Mouse (Mus musculus): ENCODE data around the gene Sept4.

Gene Sept4

DNA sequence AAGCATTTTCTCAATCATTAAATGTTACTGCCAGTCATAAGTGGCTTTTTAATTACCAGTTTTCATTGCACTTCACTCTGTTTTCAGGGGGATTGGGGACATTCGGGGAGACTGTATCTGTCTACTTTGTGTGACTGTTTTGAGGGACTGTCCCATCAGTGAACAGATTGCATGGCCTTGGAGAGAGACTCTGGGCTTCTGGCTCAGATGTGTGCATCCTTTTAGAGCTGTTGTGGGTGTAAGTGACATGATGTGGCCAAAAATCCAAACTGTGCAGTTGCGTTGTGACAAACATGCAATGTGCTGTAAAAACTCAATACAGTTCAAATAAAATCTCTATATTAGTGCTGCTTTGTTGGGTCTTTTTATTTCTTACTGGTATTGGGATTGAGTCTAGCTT is 47.2 kb downstream of the Sept4 start:
- TF ChIP-seq CTCF (conservative IDR thresholded peaks at IDR 0.05; ENCODE audit: low read length) = no peak
- no peak for TF ChIP-seq NANOG (IDR thresholded peaks at IDR 0.05; ENCODE audit: borderline replicate concordance, low read length)
- TF ChIP-seq POU5F1 (IDR thresholded peaks at IDR 0.05; ENCODE audit: borderline replicate concordance, low read length) = no peak

GRCm38 (mm10) chr11:87616790-87617474 is 48.2 kb downstream of the Sept4 start, which contains the start of gene Hsf5:
Gene Hsf5, plus strand, starts transcription at chr11:87617164.
- TF ChIP-seq POU5F1 (IDR thresholded peaks at IDR 0.05; ENCODE audit: borderline replicate concordance, low read length) (no peak), NANOG (IDR thresholded peaks at IDR 0.05; ENCODE audit: borderline replicate concordance, low read length) (no peak), CTCF (conservative IDR thresholded peaks at IDR 0.05; ENCODE audit: low read length) (no peak)
- Histone ChIP-seq H3K4me3 (replicated peaks; ENCODE audit: low read length) (peak within 1 kb of the TSS; percentile 66), H3K36me3 (ENCODE audit: insufficient read depth, low read length) (peaks cover 49% of the 10 kb centered on the region), H3K4me1 (replicated peaks; ENCODE audit: low read depth, low read length) (peaks cover 6% of the 10 kb centered on the region; the same call in 1 of the 2 replicates), H3K27me3 (ENCODE audit: insufficient read depth, low read length) (peaks cover 38% of the 10 kb centered on the region), H3K9me3 (ENCODE audit: low read length) (0 out of 2 replicates have a peak, but pooled peaks cover 5% of the 10 kb centered on the region)

More for the DNA sequence above, 47.2 kb downstream of the Sept4 start:
- Histone ChIP-seq H3K4me1 (replicated peaks; ENCODE audit: low read depth, low read length) (peaks cover 6% of the 10 kb centered on the region; the same call in 1 of the 2 replicates), H3K9me3 (ENCODE audit: low read length) (0 out of 2 replicates have a peak, but pooled peaks cover 5% of the 10 kb centered on the region), H3K4me3 (replicated peaks; ENCODE audit: low read length) (no peak overlapping the region), H3K36me3 (ENCODE audit: insufficient read depth, low read length) (peaks cover 59% of the 10 kb centered on the region), H3K27me3 (ENCODE audit: insufficient read depth, low read length) (peaks cover 38% of the 10 kb centered on the region)

- no peak for TF ChIP-seq NANOG (IDR thresholded peaks at IDR 0.05; ENCODE audit: borderline replicate concordance, low read length)
- TF ChIP-seq POU5F1 (IDR thresholded peaks at IDR 0.05; ENCODE audit: borderline replicate concordance, low read length) = no peak
- no peak for TF ChIP-seq CTCF (conservative IDR thresholded peaks at IDR 0.05; ENCODE audit: low read length)
- H3K36me3 ChIP-seq (ENCODE audit: insufficient read depth, low read length) = peaks cover 42% of the 10 kb centered on the region
- peaks cover 38% of the 10 kb centered on the region for H3K27me3 ChIP-seq (ENCODE audit: insufficient read depth, low read length)
- 0 out of 2 replicates have a peak, but pooled peaks cover 5% of the 10 kb centered on the region for H3K9me3 ChIP-seq (ENCODE audit: low read length)
- H3K4me1 ChIP-seq (replicated peaks; ENCODE audit: low read depth, low read length) = peaks cover 9% of the 10 kb centered on the region
- peak overlapping the region; percentile 66 for H3K4me3 ChIP-seq (replicated peaks; ENCODE audit: low read length)
Measured at GRCm38 (mm10) chr11:87617606-87618005, 48.9 kb downstream of the Sept4 start.

DNA sequence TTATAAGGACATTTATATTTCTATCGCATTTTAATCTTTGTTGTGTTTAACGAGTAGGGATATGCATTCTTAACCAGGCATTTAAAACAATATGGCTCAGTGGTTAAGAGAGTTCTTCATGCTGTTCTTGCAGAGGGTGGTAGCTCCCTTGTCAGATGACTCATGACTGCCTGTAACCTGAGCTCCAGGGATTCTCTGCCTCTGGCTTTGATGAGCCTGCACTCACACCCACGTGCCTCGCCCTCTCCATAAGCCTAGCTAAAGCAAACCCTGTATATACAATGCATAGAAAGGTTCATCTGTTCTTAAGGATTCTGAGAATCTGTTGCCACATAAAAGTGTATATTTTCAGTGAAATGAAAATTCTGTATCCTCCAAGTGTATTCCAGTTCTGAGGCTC is 54.5 kb downstream of the Sept4 start:
- H3K4me1 ChIP-seq (replicated peaks; ENCODE audit: low read depth, low read length) = peaks cover 14% of the 10 kb centered on the region
- peaks cover 7% of the 10 kb centered on the region for H3K27me3 ChIP-seq (ENCODE audit: insufficient read depth, low read length)
- no peaks in the 10 kb centered on the region for H3K36me3 ChIP-seq (ENCODE audit: insufficient read depth, low read length)
- no peak overlapping the region for H3K4me3 ChIP-seq (replicated peaks; ENCODE audit: low read length)
- 0 out of 2 replicates have a peak, but pooled peaks cover 1% of the 10 kb centered on the region for H3K9me3 ChIP-seq (ENCODE audit: low read length)
- no peak for TF ChIP-seq POU5F1 (IDR thresholded peaks at IDR 0.05; ENCODE audit: borderline replicate concordance, low read length)
- no peak for TF ChIP-seq NANOG (IDR thresholded peaks at IDR 0.05; ENCODE audit: borderline replicate concordance, low read length)
- no peak for TF ChIP-seq CTCF (conservative IDR thresholded peaks at IDR 0.05; ENCODE audit: low read length)

DNA sequence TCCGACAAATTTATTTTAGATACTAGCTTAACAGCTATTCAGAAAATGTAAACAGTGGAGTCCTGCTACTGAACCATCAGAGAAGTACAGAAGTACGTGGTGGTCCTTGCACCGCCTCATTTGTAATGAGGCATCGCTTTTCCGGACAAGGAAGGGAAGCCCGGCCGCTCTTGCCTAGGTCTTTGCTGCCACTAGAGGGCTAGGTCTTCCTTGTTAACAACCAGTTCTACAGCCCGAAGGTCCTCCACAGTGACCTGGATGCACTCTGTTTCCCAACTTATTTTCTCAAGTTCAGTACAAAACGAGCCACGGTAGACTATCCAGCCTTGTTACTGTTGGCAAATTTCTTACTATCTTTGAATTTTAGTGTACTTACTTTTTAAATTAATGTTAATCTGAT is 61.2 kb downstream of the Sept4 start:
- Histone ChIP-seq H3K27me3 (ENCODE audit: insufficient read depth, low read length) (no peaks in the 10 kb centered on the region), H3K9me3 (ENCODE audit: low read length) (no peaks in the 10 kb centered on the region), H3K36me3 (ENCODE audit: insufficient read depth, low read length) (no peaks in the 10 kb centered on the region), H3K4me1 (replicated peaks; ENCODE audit: low read depth, low read length) (no peaks in the 10 kb centered on the region), H3K4me3 (replicated peaks; ENCODE audit: low read length) (no peak overlapping the region)
- TF ChIP-seq CTCF (conservative IDR thresholded peaks at IDR 0.05; ENCODE audit: low read length) (peak; percentile 52), NANOG (IDR thresholded peaks at IDR 0.05; ENCODE audit: borderline replicate concordance, low read length) (no peak)

DNA sequence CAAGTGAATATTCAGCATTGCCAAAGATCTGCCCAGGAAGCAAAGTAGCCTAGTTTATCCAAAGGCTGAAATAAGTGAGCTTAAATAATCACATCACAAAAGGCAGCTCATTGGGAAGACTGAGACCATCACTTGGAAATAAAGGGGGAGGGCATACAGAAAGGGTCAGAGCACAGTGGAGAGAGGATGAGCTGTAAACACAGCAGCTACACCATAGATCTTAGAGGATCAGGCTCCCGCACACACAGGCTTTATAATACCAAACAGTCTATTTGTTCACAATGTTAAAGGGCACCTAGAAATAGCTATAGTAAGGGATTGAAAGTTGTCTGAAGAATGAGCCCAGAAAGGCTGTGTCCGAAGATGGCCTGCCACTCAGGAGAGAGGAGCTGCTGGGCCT is 70.1 kb downstream of the Sept4 start:
- Histone ChIP-seq H3K4me1 (replicated peaks; ENCODE audit: low read depth, low read length) (0 out of 2 replicates have a peak, but pooled peaks cover 9% of the 10 kb centered on the region), H3K4me3 (replicated peaks; ENCODE audit: low read length) (peak overlapping the region; percentile 71), H3K36me3 (ENCODE audit: insufficient read depth, low read length) (no peaks in the 10 kb centered on the region), H3K27me3 (ENCODE audit: insufficient read depth, low read length) (peaks cover 14% of the 10 kb centered on the region), H3K9me3 (ENCODE audit: low read length) (no peaks in the 10 kb centered on the region)
- TF ChIP-seq POU5F1 (IDR thresholded peaks at IDR 0.05; ENCODE audit: borderline replicate concordance, low read length) = no peak
- no peak for TF ChIP-seq NANOG (IDR thresholded peaks at IDR 0.05; ENCODE audit: borderline replicate concordance, low read length)
- no peak for TF ChIP-seq CTCF (conservative IDR thresholded peaks at IDR 0.05; ENCODE audit: low read length)

GRCm38 (mm10) chr11:87639206-87639605 is 70.5 kb downstream of the Sept4 start:
- Histone ChIP-seq H3K27me3 (ENCODE audit: insufficient read depth, low read length) (peaks cover 14% of the 10 kb centered on the region), H3K4me1 (replicated peaks; ENCODE audit: low read depth, low read length) (0 out of 2 replicates have a peak, but pooled peaks cover 9% of the 10 kb centered on the region), H3K4me3 (replicated peaks; ENCODE audit: low read length) (peak overlapping the region; percentile 71), H3K9me3 (ENCODE audit: low read length) (no peaks in the 10 kb centered on the region), H3K36me3 (ENCODE audit: insufficient read depth, low read length) (no peaks in the 10 kb centered on the region)
- TF ChIP-seq CTCF (conservative IDR thresholded peaks at IDR 0.05; ENCODE audit: low read length) (no peak), NANOG (IDR thresholded peaks at IDR 0.05; ENCODE audit: borderline replicate concordance, low read length) (no peak), POU5F1 (IDR thresholded peaks at IDR 0.05; ENCODE audit: borderline replicate concordance, low read length) (no peak)
